ENCODE assay signal across 9 mouse cellular contexts in the genomic region with DNA sequence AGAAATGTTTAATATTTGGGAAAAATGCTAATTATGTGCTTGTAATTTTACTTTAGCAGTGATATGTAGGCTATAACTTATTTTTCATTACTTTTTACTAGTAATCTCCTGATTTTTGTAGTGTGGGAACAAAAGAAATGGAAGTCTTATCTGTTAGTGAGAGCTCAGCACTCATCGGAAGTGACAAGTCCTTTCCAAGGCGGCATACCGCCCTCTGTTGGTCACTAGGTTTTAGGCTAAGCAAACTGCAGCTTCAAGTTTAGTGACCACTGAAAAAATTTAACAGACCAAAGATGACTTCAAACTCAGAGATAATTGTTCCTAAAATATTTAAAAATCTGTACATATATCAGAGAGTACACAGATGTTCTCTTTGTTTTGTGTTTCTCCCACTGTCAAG.
A peak's percentile ranks its signal among the peaks of the same experiment; 100 is the strongest.
DNase-seq lines count a peak whose midpoint lies in the region; ATAC-seq lines count a peak whose summit lies in the region.
"Had no signal": no experiment of that assay in that cellular context is flagged by ENCODE, and none has a peak within 500 bp of the region (broad histone marks: within the 10 kb centered on the region; RNA-seq: fewer than 3 reads in every experiment).

No protein-coding gene starts in this region.

- ATAC-seq in kidney, embryonic 15.5 days (replicated peaks; ENCODE audit: low FRiP score) = no peak; the same call in 1 of the 2 replicates
- 0 out of 2 replicates have a peak, but pooled peaks have one; percentile 68 for ATAC-seq in kidney, embryonic 14.5 days (ENCODE audit: low FRiP score, low TSS enrichment)
- ATAC-seq in limb, embryonic 11.5 days (ENCODE audit: insufficient number of reproducible peaks, low FRiP score, low TSS enrichment, low read depth) = no peak
- no peak; the same call in 1 of the 2 replicates for ATAC-seq in granulocyte monocyte progenitor cell, adult 5-6 weeks (replicated peaks; ENCODE audit: poor library complexity, severe bottlenecking)

- H3K27me3 ChIP-seq in kidney, embryonic 15.5 days = no peaks in the 10 kb centered on the region
- no peaks in the 10 kb centered on the region for H3K27me3 ChIP-seq in kidney, embryonic 14.5 days (ENCODE audit: control insufficient read depth, insufficient read depth, low read length)
- H3K27me3 ChIP-seq in limb, embryonic 11.5 days (ENCODE audit: control insufficient read depth, insufficient read depth, low read length) = no peaks in the 10 kb centered on the region
- H3K27me3 ChIP-seq: liver, embryonic 13.5 days had no signal

- no peak overlapping the region for H3K9ac ChIP-seq in kidney, embryonic 15.5 days
- no peak overlapping the region for H3K9ac ChIP-seq in kidney, embryonic 14.5 days (ENCODE audit: low read depth, low read length)
- H3K9ac ChIP-seq in limb, embryonic 11.5 days (ENCODE audit: low read length) = no peak overlapping the region
- H3K9ac ChIP-seq: liver, embryonic 13.5 days had no signal

- H3K27ac ChIP-seq in kidney, embryonic 15.5 days = no peak overlapping the region
- H3K27ac ChIP-seq in kidney, embryonic 14.5 days (ENCODE audit: low read depth, low read length) = no peak overlapping the region
- no peak overlapping the region for H3K27ac ChIP-seq in limb, embryonic 11.5 days (replicated peaks; ENCODE audit: low read depth, low read length)
- H3K27ac ChIP-seq: liver, embryonic 13.5 days had no signal

- H3K4me2 ChIP-seq in kidney, embryonic 15.5 days = no peak overlapping the region
- no peak overlapping the region for H3K4me2 ChIP-seq in kidney, embryonic 14.5 days (replicated peaks; ENCODE audit: low read depth, low read length)
- H3K4me2 ChIP-seq in limb, embryonic 11.5 days (ENCODE audit: low read depth, severe bottlenecking) = no peak overlapping the region
- H3K4me2 ChIP-seq: liver, embryonic 13.5 days had no signal

- WGBS in kidney, embryonic 15.5 days = 8% methylated on average over 3 of the region's 3 CpGs
- WGBS in kidney, embryonic 14.5 days = 11% methylated on average over 3 of the region's 3 CpGs
- 8% methylated on average over 3 of the region's 3 CpGs for WGBS in limb, embryonic 11.5 days

- H3K36me3 ChIP-seq in kidney, embryonic 15.5 days = no peaks in the 10 kb centered on the region
- no peaks in the 10 kb centered on the region for H3K36me3 ChIP-seq in kidney, embryonic 14.5 days (ENCODE audit: control insufficient read depth, insufficient read depth, low read length)
- H3K36me3 ChIP-seq in limb, embryonic 11.5 days (ENCODE audit: control insufficient read depth, insufficient read depth, low read length) = no peaks in the 10 kb centered on the region
- H3K36me3 ChIP-seq: liver, embryonic 13.5 days had no signal

- DNase-seq in kidney, adult 11 months = peak; percentile 9
- peak; percentile 52 for DNase-seq in cerebellum, adult 8-10 months
- DNase-seq in forelimb bud, embryonic 11.5 days (ENCODE audit: low read depth, low spot score) = peak; percentile 59
- peak; percentile 75 for DNase-seq in limb, embryonic 11.5 days (ENCODE audit: low spot score)
- peak; percentile 51 for DNase-seq in ovary, postnatal 36 days (ENCODE audit: low spot score)
- DNase-seq: liver, embryonic 13.5 days had no signal

- H3K9me3 ChIP-seq in kidney, embryonic 15.5 days (replicated peaks) = no peaks in the 10 kb centered on the region; the same call in 1 of the 2 replicates
- H3K9me3 ChIP-seq in kidney, embryonic 14.5 days (ENCODE audit: control insufficient read depth, low read length) = no peaks in the 10 kb centered on the region
- H3K9me3 ChIP-seq in limb, embryonic 11.5 days (ENCODE audit: control insufficient read depth, low read length) = no peaks in the 10 kb centered on the region
- H3K9me3 ChIP-seq: liver, embryonic 13.5 days had no signal

- no peak overlapping the region for H3K4me3 ChIP-seq in kidney, embryonic 15.5 days (replicated peaks)
- H3K4me3 ChIP-seq in kidney, embryonic 14.5 days (ENCODE audit: low read length) = no peak overlapping the region
- no peak overlapping the region for H3K4me3 ChIP-seq in limb, embryonic 11.5 days (ENCODE audit: low read depth, low read length)
- H3K4me3 ChIP-seq: liver, embryonic 13.5 days had no signal

- peaks cover 3% of the 10 kb centered on the region; the same call in 1 of the 2 replicates for H3K4me1 ChIP-seq in kidney, embryonic 15.5 days
- no peaks in the 10 kb centered on the region for H3K4me1 ChIP-seq in kidney, embryonic 14.5 days (ENCODE audit: control insufficient read depth, insufficient read depth, low read length)
- no peaks in the 10 kb centered on the region for H3K4me1 ChIP-seq in limb, embryonic 11.5 days (ENCODE audit: control insufficient read depth, insufficient read depth, low read length)
- H3K4me1 ChIP-seq: liver, embryonic 13.5 days had no signal

Comparison
In these comparisons a context has a peak if more than half of its experiments do, and no peak if none do; other contexts are left out.
1. DNase-seq: peak in every context shown above with its lines; median percentile 75 in limb, embryonic 11.5 days; 59 in forelimb bud, embryonic 11.5 days; 52 in cerebellum, adult 8-10 months; 51 in ovary, postnatal 36 days; 9 in kidney, adult 11 months.